Mouse (Mus musculus) liver (tissue): ENCODE data around the gene Amz1.

Experiments used
- DNase-seq: peaks from one replicate; pipeline ENCODE4 v3.0.0-alpha.2; 2020; ENCODE audit warnings: mixed read lengths

Amz1 gene

GRCm38 (mm10) chr5:140768333-140768732, 44.4 kb downstream of the Amz1 start:
- no peak for DNase-seq

GRCm38 (mm10) chr5:140771612-140772011, 47.7 kb downstream of the Amz1 start:
- DNase-seq, result no peak

DNA sequence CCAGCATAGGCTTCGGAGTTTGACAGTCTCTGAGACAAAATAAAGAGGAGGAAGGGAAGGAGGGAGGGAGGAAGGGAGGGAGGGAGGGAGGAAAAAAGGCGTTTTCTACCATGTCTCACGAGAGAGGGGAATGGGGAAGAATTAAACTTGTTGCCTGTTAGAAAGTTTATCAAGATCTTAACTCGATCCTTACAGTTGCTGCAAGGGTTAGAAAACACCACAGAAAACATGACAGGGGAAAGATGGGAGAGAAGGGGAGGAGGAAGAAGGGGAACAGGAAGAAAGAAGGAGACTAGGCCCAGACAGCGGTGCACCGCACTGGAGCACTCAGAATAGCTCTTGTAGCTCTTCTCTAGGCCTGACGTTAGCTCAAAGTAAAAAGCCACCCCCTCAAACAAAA, 48.2 kb downstream of the Amz1 start:
- no peak for DNase-seq

DNA sequence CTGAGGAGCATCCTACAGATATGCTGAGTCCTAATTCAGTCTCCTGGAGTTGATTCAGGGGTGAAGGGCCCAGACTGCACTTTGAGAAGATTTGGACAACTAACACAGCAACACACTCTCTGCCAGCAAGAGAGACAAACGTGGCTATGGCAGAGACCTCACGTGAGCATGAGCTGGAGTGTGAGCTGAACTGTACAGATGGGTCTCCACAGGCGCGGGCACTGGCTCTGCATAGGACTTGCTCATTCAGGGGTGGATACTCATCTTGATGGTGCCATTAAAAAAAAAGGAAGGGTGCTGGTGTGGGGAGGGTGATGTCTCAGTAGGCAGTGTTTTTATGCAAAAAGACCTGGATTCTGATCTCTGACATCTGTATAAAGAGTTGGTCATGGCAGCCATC, 51.2 kb downstream of the Amz1 start:
- DNase-seq, result no peak

- DNase-seq, result no peak
Observed at GRCm38 (mm10) chr5:140776968-140777367, 53.0 kb downstream of the Amz1 start.

- no peak for DNase-seq
Observed at GRCm38 (mm10) chr5:140781122-140781521, 57.2 kb downstream of the Amz1 start.

- DNase-seq, result no peak
Observed at GRCm38 (mm10) chr5:140781886-140782572, 58.1 kb downstream of the Amz1 start.

DNA sequence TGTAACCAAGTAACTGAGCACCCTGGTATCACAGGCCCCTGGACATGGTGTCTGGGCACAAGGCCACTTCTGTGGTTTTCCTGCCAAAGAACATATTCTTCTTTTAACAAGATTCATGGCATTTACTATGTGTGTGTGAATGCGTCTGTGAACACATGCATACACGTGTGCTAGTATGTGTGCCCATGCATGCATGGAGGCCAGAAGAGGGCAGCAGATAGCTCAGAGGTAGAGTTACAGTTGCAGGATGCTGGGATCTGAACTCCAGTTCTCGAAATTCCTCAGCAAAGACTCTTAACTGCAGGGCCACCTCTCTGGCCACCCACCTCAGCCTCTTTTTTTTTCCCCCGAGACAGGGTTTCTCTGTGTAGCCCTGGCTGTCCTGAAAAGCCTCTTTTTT, 59.6 kb downstream of the Amz1 start:
- DNase-seq, result no peak

GRCm38 (mm10) chr5:140784288-140784687, 60.4 kb downstream of the Amz1 start:
- no peak for DNase-seq

DNA sequence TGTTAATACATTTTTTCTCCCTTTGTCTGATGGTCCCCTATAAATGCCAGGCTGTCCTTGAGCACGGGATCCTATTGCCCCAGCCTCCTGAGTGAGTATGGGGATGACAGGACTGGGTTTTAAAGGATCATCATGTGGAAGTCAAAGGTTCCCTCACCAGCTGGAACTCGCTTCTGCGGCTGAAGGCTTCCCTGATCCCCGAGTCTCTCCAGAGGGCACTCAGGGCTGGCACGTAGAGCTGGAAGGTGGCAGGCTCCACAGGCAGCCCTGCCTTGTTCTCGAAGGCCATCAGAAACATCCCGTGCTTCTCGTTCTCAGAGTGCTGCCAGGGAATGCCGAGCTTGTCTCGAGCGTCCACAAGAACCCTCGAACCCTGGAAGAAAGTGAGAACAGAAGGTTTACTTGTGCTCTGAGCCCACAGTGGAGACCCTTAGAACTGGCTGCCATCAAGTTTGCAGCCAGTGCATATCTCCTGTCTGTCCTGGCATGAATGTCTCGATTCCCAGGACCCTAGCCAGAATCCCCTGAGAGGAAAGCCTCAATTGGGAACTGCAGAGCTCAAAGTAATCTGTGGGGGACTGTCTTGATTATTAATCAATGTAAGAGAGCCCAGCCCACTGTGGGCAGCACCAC, 61.4 kb downstream of the Amz1 start:
- no peak for DNase-seq

- no peak for DNase-seq
Observed at GRCm38 (mm10) chr5:140789561-140789960, 65.6 kb downstream of the Amz1 start.

DNA sequence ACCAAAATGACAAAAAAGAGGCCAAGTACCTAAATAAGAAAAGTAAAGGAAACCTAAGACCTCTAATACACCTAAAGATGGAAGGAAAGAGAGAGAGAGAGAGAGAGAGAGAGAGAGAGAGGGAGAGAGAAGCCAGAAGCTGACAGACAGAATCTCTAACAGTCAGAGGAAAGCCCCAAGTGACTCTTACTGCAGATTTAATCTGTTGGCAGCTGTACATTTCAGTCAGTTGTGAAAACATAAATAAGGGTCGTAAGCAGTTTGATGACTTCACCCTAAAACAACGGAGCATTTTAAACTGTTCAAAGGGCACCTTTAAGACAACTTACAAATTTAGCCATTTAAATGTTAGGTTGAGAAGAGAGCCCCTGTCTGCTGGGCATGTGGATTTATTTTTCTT, 66.5 kb downstream of the Amz1 start:
- DNase-seq, result no peak

DNA sequence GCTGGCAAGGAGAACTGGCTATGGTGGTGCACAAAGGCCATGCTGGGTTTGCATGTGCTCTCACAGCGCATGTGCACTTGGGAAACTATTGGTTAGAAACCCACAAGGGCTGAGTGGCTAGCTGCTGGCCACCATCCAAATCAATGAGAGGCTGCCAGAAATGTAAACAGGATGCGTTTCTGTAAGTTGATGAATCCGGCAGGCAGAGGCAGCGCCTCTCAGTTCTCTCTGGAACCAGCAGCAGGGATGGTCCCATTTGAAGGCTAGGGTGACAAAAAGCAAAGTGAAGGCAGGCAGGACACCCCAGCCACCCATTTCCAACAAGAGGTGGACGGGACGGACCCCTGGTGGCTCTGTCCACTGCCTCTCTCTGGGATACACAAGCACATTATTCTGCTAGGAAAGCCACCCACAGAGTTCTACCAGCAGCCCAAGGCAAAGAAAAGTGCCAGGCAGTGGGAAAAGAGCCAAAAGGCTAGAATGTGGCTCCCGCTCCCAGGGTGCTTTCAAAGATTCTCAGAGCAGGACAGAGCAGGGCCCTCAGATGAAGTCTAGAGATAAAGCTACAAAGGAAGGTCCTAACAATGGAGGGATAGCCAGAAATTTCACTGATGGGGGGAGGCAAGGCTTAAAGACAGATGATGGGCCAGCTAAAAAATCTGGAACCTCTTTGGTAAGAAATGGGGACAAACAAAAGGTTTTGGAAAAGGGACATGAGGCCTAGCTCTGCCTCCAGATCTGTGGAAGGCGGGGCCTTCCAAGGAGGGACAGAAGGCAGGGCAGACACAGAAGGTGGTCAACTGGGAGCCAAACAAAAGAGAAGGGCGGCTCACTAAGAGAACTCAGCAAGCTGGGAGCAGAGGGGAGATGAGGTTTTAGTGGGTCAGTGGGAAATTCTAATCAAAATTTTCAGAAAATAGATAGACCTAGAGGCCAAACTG, 67.3 kb downstream of the Amz1 start:
- DNase-seq, result peak; percentile 51

DNA sequence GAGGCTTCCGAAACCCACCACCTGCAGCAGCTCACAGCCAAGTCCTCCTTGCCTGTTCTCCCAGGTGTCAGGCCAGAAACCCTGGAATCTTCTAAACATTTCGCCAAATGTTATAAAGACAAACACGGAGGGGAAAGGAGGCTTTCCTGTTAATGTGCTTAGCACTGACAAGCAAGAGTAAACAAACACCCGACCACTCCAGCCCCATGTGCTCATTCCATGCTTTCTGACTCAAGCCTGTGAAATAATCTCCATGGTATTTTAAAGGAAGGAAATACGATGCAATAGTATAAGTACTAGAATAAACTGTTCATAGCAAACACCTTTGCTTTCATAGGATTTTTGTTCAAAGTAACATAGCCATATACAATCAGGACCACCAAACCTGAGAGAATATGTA, 68.3 kb downstream of the Amz1 start:
- DNase-seq, result no peak

GRCm38 (mm10) chr5:140794753-140795152, 70.8 kb downstream of the Amz1 start:
- DNase-seq, result no peak

DNA sequence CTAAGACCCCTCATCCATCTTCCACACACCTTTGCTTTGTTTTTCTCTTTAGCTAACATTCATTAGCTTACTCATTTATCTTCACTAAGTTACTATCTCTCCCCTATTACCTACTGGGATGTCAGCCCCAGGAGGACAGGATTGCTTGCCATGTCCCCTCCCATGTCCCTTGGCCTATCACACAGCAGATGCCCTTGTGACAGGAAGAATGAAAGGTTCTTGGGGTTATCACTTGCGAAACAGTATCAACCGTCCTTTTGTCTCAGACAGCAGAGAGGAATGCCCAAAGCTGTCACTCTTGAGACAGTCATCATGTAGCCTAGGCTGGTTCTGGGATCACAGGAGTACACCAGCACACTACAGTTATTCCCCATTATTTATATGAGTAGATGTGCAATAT, 71.2 kb downstream of the Amz1 start:
- DNase-seq, result peak; percentile 59

- no peak for DNase-seq
Observed at GRCm38 (mm10) chr5:140796051-140796450, 72.1 kb downstream of the Amz1 start.

DNA sequence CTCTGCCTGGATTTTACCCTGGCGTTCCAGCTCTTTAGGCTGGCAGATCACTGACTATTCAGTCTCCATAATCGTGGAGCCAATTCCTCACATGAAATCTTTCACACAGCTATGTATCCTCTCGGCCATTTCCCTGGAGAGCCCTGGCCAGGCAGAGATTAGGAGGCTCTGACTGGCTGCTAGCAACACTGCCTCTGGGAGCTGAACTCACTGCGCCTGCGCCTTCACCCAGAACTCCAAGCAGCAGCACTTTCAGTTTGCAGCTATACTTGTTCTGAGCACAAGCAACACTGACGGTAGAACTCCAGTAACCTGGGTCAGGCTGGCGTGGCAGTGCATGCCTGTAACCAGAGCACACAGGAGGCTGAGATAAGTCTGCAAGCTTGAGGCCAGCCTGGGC, 74.2 kb downstream of the Amz1 start:
- DNase-seq, result peak; percentile 23

DNA sequence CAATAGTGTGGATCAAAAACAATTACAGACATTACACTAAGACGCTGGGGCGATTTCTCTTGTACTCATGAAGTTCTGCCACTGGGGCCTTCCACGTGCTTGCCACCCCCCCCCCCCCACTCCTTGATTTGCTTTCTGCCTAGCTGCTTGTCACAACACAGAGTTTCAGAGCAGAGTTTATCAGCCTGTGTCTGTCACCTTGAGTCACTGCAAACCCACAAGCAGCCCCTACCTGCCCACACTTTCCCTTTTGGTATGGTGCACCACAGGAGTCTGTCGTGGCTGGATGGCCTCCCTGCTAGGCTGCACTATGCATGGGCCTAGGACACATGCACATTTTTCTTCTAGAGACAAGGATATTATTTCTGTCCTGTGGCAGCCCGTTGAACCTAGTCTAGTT, 74.8 kb downstream of the Amz1 start:
- no peak for DNase-seq

GRCm38 (mm10) chr5:140799190-140799589, 75.3 kb downstream of the Amz1 start:
- no peak for DNase-seq

DNA sequence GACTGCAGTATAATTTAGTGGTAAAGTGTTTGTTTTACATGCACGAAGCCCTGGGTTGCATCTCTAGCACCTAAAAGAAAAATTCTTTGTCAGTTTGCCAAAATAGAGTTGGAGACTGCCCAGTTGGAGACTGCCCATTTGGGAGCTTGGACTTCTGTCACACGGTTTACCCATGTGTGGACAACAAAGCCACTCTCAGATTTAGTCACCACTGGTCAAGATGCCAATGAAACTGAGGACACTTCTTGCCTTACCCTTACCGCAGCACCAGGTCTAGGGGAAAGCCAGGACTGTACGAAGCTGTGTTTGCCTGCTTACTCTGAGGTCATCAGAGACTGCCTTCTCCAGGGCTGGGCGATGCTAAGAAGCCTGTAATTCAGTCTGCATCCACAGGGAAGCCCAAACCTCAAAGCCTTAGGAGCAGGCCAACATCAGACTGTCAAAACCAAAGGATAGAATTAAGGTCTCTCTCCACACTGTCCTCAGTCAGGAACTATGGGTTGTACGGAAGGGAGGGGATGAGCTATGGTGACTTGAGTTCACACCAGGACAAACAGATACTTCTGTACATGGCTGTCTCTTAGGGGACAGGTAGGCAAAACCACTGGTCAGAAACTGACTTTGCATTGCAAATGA, 76.5 kb downstream of the Amz1 start:
- no peak for DNase-seq

DNA sequence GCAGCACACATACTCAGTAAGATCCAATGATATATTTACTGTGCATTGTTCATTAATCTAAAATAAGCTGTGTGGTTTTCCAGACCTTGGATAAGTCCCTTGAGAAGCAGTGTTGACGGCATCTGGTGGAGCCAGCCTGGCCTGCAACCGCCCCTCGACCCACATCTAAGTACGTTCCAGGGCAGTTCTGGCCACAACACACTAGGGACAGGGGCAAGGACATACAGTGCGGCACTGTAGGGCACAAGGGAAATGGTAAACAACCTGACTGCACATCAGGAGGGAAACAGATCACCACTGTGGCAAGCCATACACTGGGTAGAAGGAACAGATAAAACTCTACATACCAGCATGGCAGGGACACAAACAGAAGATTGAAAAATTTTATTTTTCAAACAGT, 77.9 kb downstream of the Amz1 start:
- no peak for DNase-seq

- no peak for DNase-seq
Observed at GRCm38 (mm10) chr5:140806252-140806651, 82.3 kb downstream of the Amz1 start.
